ENCODE assay signal across 22 mouse cellular contexts in the genomic region with DNA sequence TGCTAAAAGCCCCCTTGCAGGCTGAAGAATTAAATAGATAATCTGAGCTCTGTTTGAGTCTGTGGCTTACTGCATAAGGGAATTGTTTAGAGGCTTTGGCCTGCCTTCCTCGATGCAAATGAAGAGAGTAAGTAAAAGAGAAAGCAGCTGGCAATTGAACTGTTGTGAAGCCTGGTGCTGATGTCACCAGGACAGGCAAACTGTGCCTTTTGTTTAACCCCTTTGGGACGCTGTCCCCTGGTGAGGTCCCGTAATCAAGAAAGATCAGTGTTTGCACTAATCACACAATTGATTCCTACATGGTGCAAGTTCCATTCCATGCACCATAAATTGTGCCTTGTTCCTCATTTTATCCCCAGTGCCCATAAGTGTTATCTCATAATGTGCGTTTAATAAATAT.
DNase-seq lines count a peak whose midpoint lies in the region; ATAC-seq lines count a peak whose summit lies in the region.
"Had no signal": no experiment of that assay in that cellular context is flagged by ENCODE, and none has a peak within 500 bp of the region (broad histone marks: within the 10 kb centered on the region; RNA-seq: fewer than 3 reads in every experiment).

No protein-coding gene starts in this region.

- H3K9ac ChIP-seq in hindbrain, embryonic 14.5 days, result no peak overlapping the region
- no peak overlapping the region for H3K9ac ChIP-seq in neural tube, embryonic 12.5 days
- H3K9ac ChIP-seq: embryonic facial prominence, embryonic 13.5 days had no signal

- H3K9me3 ChIP-seq in hindbrain, embryonic 10.5 days, result no peaks in the 10 kb centered on the region
- H3K9me3 ChIP-seq in hindbrain, embryonic 14.5 days (ENCODE audit: control insufficient read depth, low read length), result no peaks in the 10 kb centered on the region
- no peaks in the 10 kb centered on the region for H3K9me3 ChIP-seq in neural tube, embryonic 12.5 days
- H3K9me3 ChIP-seq: embryonic facial prominence, embryonic 13.5 days had no signal

- peak overlapping the region; percentile 19; the same call in 1 of the 2 replicates for H3K27ac ChIP-seq in hindbrain, embryonic 10.5 days
- no peak overlapping the region for H3K27ac ChIP-seq in hindbrain, embryonic 14.5 days
- no peak overlapping the region for H3K27ac ChIP-seq in neural tube, embryonic 12.5 days
- H3K27ac ChIP-seq: embryonic facial prominence, embryonic 13.5 days; gastrocnemius, adult 2 months; kidney, postnatal 0 days had no signal

- H3K4me3 ChIP-seq in hindbrain, embryonic 10.5 days, result no peak overlapping the region
- H3K4me3 ChIP-seq in hindbrain, embryonic 14.5 days (replicated peaks; ENCODE audit: low read length), result no peak overlapping the region
- H3K4me3 ChIP-seq in neural tube, embryonic 12.5 days, result no peak overlapping the region
- H3K4me3 ChIP-seq: embryonic facial prominence, embryonic 13.5 days; erythroblast, embryonic 14.5 days; gastrocnemius, adult 2 months had no signal

- no peak overlapping the region for H3K4me2 ChIP-seq in hindbrain, embryonic 14.5 days (replicated peaks)
- no peak overlapping the region for H3K4me2 ChIP-seq in neural tube, embryonic 12.5 days (replicated peaks)
- H3K4me2 ChIP-seq: embryonic facial prominence, embryonic 13.5 days had no signal

- H3K27me3 ChIP-seq in hindbrain, embryonic 10.5 days (ENCODE audit: insufficient read depth, poor library complexity, severe bottlenecking), result no peaks in the 10 kb centered on the region
- H3K27me3 ChIP-seq in hindbrain, embryonic 14.5 days (ENCODE audit: control insufficient read depth, insufficient read depth, low read length), result no peaks in the 10 kb centered on the region
- no peaks in the 10 kb centered on the region for H3K27me3 ChIP-seq in neural tube, embryonic 12.5 days (replicated peaks)
- H3K27me3 ChIP-seq: embryonic facial prominence, embryonic 13.5 days had no signal

- peak; percentile 10 for DNase-seq in embryo, embryonic 10.5 days (ENCODE audit: low spot score)
- DNase-seq in embryo, embryonic 10 days (ENCODE audit: low spot score), result no peak
- no peak for DNase-seq in hindbrain, embryonic 10.5 days (ENCODE audit: low spot score)
- DNase-seq in hindbrain, embryonic 14.5 days (ENCODE audit: low spot score), result no peak
- no peak for DNase-seq in neural tube, embryonic 10.5 days (ENCODE audit: extremely low spot score, low spot score)
- no peak for DNase-seq in left cerebral cortex, postnatal 36 days (ENCODE audit: low spot score in 2 of 2)
- DNase-seq: adrenal gland, adult 8-10 months; cerebellum, adult 18-20 months; embryo, embryonic 11 days; gastrocnemius, adult 2 months; heart, postnatal 4 days; kidney, adult 2 months; lung, postnatal 4 days; retina, postnatal 1 day; right cerebral cortex, postnatal 25 days; spleen, adult 18-20 months; thymus, postnatal 36 days had no signal

- intact Hi-C loops in left cerebral cortex, postnatal 36 days (cut with DNase I), result loop anchor here (5.0 kb wide), 1 partner anchor 668 kb away; no protein-coding TSS in a partner anchor

- peaks cover 36% of the 10 kb centered on the region for H3K4me1 ChIP-seq in hindbrain, embryonic 10.5 days (replicated peaks)
- peaks cover 16% of the 10 kb centered on the region; the same call in 1 of the 2 replicates for H3K4me1 ChIP-seq in hindbrain, embryonic 14.5 days (replicated peaks; ENCODE audit: control insufficient read depth, insufficient read depth, low read length)
- peaks cover 19% of the 10 kb centered on the region for H3K4me1 ChIP-seq in neural tube, embryonic 12.5 days

- no peaks in the 10 kb centered on the region for H3K36me3 ChIP-seq in hindbrain, embryonic 10.5 days
- H3K36me3 ChIP-seq in hindbrain, embryonic 14.5 days (replicated peaks; ENCODE audit: control insufficient read depth, insufficient read depth), result no peaks in the 10 kb centered on the region
- no peaks in the 10 kb centered on the region for H3K36me3 ChIP-seq in neural tube, embryonic 12.5 days
- H3K36me3 ChIP-seq: embryonic facial prominence, embryonic 13.5 days had no signal

- no peak for ATAC-seq in hindbrain, embryonic 14.5 days (ENCODE audit: low FRiP score)
- peak; percentile 73; the same call in 1 of the 2 replicates for ATAC-seq in neural tube, embryonic 12.5 days (ENCODE audit: low FRiP score, low read depth)
- ATAC-seq: activated CD4-positive, CD25-positive, alpha-beta regulatory T cell, adult 4 months had no signal

- WGBS in hindbrain, embryonic 10.5 days, result 23% methylated on average over 4 of the region's 4 CpGs
- WGBS in hindbrain, embryonic 14.5 days, result 24% methylated on average over 4 of the region's 4 CpGs
- 20% methylated on average over 4 of the region's 4 CpGs for WGBS in neural tube, embryonic 12.5 days
